Mouse (Mus musculus) hematopoietic stem cell, adult 5-6 weeks (primary cell): Measurements from ENCODE around the gene Lancl3. TPM values are rescaled to one million over a fixed set of nuclear protein-coding genes. Genes with fewer than 3 reads are reported as not detected.

Experiments used
- ATAC-seq, 2 experiments: fragments of 125-278 bp in 1 of 2; replicated peaks in 1 of 2; 2 replicates each; pipeline ENCODE4 v1.8.0; 2016 to 2017; ENCODE audit warnings: inconsistent platforms in 2 of 2, mild to moderate bottlenecking in 2 of 2, moderate number of reproducible peaks in 2 of 2, low read depth in 1 of 2, moderate TSS enrichment in 1 of 2; ENCODE audit not compliant: low FRiP score in 2 of 2, poor library complexity in 2 of 2, severe bottlenecking in 2 of 2, insufficient read depth in 1 of 2, low TSS enrichment in 1 of 2
- total RNA-seq: library from RNA; stranded (forward); fragments of 172-1452, 232-1000 nt; gene quantifications from 2 replicates; pipeline ENCODE4 v1.2.3, GENCODE M21; 2017

Lancl3 gene
- total RNA-seq = 1.1 and 2.3 TPM in 2 replicates

DNA sequence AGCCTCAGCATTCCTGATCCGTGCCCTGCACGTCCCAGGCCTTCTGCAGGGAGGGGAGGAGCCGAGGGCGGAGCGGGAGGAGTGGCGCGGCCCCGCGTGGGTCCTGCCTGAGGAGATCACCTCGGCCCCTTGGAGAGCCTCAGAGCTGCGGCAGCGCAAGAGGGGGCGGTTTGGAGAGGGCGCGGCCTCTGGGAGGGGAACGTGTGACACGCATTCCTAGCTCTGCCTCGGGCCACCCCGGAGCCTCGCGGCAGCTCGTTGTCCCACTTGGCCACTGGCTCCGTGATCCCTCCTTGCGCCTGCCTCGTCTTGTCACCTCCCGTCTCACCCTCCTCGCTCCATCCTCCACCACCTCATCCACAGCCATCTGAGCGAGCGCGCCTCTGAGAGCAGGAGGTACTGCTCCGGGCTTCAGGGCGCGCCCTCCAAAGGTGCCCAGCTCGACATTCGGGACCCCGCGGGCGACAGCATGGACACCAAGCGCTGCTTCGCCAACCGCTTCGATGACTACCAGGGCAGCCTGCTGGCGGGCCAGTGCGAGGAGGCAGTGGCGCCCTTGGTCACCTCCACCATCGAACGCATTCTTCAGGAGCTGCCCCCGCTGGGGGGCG lies at the start of gene Lancl3:
Gene Lancl3 (plus strand): TSS at position 142 of the 611 bp plus-strand sequence.
- peak; percentile 84 to 89 for ATAC-seq

DNA sequence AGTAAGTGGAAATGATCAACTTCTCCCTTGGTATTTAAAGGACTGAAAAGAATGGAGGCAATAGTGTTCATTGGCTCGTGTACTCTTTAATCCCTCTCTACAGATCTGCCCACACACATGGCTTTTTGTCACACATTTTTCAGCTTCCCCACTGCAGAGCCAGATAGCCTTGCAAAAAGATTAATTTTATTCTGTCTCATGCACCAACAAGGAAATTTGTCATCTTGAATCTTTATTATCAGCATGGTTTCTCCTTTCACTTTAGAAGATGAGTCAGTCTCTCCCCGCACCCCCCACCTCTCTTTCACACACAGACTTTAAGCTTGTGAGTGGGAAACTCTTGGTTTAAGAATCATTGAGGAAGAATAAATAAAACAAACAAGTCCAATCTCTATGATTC lies 20.7 kb upstream of the Lancl3 start:
- no peak for ATAC-seq

DNA sequence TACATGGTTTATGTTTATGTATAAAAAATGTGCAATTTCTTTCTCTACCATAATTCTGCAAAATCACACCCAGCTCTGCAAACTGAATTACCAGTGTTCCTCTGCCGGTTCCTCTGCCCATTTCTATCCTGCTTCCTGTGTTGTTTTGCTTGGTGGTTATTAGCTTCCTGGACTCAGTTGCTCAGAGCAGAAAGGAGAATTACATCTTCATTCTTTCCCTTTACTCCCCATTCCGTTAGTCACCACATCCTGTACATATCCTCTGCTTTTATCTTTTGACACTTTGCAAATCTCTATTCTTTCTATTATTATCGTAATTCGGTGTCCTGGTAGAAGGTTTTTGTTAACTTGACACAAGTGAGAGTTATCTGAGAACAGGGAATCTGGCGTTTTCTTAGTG lies 18.1 kb upstream of the Lancl3 start:
- no peak for ATAC-seq

DNA sequence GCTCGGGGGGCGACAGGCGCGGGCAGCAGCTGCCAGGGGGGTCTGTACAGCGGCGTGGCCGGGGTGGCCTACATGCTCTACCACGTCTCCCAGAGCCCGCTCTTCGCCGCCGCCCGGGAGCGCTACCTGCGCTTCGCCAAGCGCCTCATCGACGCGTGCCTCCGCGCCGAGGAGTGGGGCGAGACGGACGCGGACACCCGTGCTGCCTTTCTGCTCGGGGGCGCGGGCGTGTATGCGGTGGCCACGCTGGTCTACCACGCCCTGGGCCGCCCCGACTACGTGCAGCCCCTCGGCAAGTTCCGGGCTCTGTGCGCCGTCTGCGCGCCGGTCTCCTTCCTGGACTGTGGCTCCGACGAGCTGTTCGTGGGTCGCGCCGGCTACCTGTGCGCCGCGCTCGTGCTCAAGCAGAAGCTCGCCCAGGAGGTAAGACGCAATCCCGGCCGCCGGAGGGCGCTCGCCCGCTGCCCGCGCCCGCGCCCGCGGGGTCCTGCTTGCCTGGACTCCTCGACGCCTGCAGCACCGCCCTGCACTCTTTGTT lies 747 bp downstream of the Lancl3 start:
- ATAC-seq = peak in 1 of 2 experiments; percentile 51; a peak in 2 of 4 replicates

DNA sequence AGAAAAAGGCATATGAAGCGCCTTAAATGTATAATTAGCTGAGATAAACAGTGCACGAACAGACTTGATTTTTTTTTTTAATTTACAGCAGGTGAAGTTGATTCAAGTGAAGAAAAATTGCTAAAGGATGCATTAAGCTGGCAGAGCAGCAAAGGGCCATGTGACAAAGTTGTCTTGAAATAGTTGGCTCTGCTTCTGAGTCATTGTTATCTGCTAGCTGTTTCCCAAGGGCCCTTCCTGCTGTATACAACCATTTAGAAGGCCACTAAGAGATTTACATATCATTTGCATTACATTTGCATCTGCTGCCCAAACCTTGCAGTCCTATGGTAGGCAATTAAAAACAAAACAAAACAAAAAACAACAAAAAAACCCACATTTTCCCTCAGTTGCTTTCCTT lies 2.3 kb downstream of the Lancl3 start:
- ATAC-seq = no peak

DNA sequence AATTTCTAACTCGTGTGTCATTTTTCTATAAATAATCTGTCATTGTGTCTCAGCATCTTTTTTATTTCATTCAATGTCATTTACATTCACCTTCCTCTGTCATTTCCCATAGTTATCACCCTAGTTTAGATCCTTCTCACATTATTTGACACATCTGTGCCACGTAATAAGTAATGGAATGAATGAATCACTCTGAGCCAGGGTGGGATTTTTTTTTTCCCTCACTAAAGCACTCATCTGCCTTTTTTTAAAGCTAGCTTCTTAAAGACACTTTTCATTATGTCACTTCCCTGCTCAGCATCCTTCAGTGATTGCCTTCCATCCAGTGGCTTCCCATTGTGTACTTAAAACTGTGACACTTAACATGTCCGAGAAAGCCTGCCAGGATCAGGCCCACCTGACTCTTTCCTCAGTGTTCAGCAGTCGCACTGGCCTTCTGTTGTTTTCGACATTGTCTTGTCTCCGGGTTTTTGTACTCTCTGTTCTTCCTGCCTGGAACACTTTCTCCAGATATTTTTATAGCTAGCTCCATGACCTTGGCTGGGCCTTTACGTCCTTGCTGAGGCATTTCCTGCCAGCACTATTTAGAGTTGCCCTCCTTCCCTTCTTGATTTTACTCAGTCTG lies 3.2 kb downstream of the Lancl3 start:
- ATAC-seq = no peak

DNA sequence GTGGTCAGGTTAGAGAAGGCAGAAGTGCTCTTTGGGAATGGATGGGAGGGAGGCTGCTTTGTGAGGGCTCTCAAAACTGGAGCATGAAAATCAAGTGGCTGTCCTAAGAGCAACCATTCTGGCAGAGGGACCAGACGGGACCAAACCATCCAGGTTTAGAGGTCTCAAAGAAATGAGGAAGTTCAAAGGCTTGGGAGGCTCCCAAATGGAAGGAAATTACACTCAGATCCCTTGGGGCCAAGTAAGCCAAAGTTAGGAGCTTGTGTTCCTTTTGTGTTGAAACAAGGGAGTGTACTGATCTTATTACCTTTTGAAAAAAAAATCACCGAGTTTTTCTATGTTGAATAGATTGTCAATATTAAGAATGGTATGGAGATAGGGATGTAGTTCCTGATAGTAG lies 5.4 kb downstream of the Lancl3 start:
- no peak for ATAC-seq

DNA sequence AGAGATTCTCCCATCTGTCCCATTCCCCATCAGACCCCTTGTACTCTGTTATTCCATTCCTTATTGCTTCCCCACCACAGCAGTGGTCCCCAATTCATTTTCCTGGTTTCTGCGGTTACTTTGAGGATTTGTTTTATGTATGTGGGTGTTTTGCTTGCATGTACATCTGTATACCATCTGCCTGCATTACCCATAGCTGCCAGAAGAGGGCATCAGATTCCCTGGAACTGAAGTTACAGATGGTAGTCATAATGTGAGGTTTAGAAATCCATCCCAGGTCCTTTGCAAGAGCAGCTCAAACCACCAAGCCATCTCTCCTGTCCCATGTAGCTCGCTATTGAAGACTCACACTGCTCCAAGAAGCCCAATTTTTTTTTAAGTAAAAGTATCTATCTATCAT lies 16.5 kb downstream of the Lancl3 start:
- no peak for ATAC-seq

DNA sequence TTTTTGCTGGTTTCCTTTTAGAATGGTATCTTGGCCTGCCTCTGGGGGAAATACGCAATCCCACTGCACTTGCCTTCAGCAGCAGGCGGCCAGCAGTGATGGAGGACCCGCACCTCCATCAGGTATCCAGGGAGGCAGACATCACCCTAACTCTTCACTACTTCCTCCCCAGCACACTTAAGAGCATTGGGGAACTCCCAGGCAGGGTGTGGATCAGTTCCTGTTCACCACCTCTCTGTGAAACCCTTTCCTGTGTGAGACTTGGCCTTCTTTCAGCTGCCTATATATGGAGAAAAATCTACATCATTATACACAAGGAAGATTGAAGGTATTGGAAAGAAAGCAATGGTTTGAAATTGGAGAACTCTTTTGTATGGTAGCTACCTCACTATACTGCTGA lies 19.9 kb downstream of the Lancl3 start:
- peak; percentile 32 to 56; a peak in 3 of 4 replicates for ATAC-seq

DNA sequence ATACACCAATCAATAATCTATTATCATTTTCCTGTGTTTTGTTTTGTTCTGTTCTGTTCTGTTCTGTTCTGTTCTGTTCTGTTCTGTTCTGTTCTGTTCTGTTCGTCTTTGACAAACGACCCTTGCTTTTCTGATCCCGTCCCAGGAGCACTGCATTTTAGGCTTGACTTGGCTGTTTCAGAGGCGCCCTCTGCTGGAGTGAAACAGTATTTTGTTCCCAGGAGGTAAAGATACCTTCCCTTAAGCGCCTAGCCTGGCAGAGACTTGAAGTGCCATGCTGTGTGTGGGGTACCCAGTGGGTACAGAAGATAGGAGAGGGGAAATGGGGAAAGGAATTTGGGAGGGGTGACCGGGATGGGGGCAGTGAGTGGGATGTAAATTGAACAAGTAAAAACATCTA lies 21.5 kb downstream of the Lancl3 start:
- no peak; a peak in 1 of 4 replicates for ATAC-seq

DNA sequence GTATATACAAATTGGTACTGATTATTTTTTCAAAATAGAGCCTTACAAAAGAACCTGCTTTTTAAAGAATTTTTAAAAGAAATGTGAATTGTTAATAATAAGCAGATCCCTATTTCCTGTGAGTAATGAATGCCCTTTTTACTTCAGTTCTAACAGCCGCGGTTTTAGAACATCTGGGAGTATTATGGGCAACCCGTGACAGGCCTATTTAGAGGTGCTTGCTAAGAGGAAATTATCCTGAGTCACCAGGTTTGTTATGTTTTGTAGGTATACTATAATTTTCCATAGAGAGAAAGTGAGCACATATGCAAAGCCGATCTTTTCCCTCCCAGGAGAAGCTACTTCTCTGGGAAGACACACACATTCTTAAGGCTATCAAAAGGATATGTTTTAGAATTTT lies 22.0 kb downstream of the Lancl3 start:
- no peak for ATAC-seq

DNA sequence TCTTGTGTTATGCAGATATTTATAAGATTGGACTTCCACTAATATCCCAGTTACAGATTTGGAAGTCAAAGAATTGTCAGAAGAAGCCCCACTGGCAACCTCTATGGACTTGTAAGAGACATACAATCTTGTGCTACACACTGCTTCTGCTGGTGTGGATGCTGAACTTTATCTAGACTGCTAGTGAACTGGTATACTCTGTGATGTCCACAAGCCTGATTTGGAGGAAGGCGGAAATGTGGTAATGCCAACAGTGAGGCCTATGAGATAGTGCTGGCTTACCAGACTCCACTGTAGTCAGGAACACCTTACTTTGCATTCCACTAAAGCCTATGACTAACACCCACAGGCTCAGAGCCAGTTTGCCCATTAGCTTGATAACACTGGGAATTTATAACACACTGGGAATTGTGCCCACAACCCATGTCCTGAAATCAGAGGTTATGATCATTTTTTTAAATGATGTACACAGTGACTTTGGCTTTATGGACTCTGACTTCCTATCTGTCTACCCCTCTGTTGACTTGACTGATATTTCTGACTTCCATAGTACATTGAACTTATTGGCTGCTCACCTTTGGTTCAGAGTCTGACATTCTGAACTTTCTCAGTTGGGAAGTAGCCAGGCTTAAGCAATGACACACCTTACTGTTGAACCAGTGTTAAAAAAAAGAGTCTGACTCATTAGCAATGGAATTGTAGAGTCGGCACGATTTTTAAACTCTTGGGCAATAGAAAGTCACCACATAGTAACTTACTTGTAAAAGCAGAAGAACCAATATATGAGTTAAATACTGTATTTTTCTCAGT lies 22.9 kb downstream of the Lancl3 start:
- ATAC-seq = no peak

DNA sequence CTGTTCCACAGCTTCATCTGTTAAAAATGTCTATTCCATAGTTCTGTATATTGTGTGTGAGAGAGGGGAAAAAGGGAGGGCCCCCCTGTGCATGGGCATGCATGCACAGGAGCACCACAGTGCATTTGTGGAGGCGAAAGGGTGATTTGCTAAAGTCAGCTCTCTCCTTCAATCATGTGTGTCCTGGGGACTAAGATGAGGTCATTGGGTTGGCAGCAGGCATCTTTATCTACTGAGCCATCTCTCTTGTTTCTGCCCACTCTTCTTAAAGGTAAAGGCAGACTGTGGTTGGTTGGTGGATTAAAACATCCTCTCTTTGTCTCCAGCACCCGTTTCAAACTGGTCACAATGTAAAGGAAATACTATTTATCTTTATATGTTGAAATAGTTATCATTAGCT lies 27.4 kb downstream of the Lancl3 start:
- ATAC-seq = no peak

DNA sequence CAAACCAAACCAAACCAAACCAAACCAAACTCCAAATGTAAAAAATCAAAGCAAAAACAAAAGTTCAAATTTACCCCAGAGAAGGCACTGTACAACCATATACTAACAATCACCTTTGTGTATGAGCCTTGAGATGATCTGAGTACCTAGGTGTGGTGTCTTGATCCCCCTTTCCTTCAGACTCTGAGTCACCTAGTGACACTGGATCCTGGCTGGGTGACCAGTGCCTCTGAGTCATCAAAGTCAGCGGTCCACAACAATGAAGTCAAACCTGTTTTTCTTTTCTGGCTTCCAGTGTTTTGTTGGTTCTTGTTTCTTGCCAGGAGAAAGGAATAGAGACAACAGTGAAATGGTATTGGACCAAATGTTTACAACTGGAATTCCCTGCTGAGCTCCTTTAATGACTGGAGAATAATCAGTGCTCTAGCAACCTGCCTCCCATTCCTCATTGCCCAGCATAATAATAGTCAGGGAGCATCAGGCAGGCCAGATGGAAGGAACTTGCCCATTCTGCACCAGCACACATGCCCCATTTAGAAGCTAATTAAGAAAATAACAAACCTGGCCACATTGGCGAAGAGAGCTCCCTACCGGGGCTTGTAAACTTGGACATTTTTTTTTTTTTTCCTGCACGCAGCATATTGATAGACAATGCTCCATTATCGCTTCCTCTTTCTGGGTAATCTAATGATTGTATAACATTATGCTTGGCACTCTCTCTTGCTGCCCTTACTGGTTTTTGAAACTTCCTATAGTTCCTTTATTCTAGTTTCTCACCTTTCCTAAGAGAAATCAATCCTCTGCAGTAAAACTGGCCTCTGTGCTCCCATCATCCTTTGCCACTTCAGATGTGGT lies 41.3 kb downstream of the Lancl3 start:
- no peak for ATAC-seq

DNA sequence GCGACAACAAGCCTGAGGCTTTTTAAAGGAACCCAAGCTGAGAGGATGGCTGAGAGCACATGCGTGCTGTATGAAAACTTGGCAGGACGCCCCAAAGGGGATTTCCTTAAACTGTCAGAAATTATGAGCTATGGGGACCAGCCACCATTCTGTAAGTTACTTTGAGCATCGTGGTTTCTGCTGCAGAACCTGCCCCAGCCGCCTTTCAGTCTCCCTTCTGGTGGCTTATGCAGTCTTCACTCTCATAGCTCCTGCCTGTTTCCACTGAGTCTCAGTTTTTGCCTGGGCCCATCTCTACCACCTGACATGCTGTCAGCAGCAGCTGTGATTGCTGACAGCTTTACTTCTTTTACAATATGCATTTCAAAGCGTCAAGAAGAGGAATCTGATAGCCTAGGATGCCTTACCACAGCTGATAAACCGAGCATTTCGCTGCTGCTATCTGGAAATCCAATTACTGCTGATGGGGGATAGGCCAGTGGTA lies 43.7 kb downstream of the Lancl3 start:
- ATAC-seq = peak; percentile 89 to 90

DNA sequence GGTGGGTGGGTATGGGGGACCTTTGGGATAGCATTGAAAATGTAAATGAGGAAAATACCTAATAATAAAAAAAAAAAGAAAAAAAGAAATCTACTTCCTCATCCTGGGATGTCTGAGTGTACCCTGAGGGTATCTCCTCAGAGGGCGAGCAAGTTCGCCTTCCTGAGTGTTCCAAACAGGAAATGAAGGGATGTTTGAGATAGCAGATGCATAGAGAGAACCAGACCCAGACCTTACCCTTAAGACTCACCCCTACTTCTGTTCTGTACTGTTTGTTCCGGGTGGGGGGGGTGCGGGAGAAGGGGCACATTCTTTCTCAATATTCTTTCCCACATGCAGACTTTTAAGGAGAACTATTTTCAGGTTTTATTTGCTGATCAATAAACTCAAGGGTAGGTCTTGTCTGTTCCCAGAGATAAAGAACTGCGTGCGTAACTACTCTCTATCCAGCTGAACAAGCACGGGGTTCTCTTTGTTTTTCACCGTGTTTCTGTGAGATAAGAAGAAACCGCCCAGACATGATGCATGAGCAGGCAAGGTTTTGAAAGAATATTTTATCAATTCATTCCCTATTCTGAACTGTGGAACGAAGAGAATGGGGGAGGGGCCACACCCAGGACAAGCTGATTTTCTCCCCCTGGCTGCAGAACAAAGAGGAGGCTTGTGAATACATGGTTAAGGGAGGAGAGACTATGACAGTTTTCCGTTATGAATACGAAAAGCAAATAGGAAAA lies 45.1 kb downstream of the Lancl3 start:
- ATAC-seq = peak; percentile 34 to 51; a peak in 1 of 4 replicates

DNA sequence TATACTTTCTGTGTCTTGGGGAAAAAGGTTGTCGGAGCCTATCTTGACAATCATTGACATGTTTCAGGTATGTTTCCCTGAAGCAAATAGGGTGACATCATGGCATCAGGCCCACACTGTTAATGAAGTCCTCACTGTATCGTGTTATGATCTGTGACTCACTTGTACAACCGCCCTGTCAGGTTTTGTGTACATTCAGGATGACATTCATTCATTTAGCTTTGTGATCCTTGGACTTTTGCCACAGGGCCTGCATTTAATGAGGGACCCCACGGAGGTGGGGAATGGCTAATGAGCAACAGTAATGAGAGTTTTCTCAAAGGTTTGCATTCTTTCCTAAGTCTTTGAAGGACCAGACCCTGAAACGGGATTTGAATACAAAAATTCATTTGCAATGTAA lies 49.2 kb downstream of the Lancl3 start:
- ATAC-seq = no peak
